Mouse (Mus musculus) large intestine, adult 2 months (tissue): ENCODE measurements around the gene Raver1. TPM values are rescaled to one million over a fixed set of nuclear protein-coding genes. Genes with fewer than 3 reads are reported as not detected.
A peak's percentile ranks its signal among the peaks of the same experiment; 100 is the strongest.

Experiments used
- DNase-seq: peaks from one replicate; pipeline ENCODE4 v3.0.0-alpha.2; 2012; ENCODE audit warnings: low read depth, low spot score
- WGBS: fragments of 180-500 bp; shearing (Covaris S2); methylation state at CpG from one replicate; pipeline ENCODE4 v1.1.7; 2018; 5-methylcytosine and 5-hydroxymethylcytosine counted together
- polyA plus RNA-seq: library from polyadenylated mRNA; depleted of rRNA; stranded (reverse); fragments of >200 nt; gene quantifications from 2 replicates; pipeline ENCODE4 v1.2.3, GENCODE M21; 2012

The Raver1 gene
- polyA plus RNA-seq, 1 experiment: 62.4 TPM

DNA sequence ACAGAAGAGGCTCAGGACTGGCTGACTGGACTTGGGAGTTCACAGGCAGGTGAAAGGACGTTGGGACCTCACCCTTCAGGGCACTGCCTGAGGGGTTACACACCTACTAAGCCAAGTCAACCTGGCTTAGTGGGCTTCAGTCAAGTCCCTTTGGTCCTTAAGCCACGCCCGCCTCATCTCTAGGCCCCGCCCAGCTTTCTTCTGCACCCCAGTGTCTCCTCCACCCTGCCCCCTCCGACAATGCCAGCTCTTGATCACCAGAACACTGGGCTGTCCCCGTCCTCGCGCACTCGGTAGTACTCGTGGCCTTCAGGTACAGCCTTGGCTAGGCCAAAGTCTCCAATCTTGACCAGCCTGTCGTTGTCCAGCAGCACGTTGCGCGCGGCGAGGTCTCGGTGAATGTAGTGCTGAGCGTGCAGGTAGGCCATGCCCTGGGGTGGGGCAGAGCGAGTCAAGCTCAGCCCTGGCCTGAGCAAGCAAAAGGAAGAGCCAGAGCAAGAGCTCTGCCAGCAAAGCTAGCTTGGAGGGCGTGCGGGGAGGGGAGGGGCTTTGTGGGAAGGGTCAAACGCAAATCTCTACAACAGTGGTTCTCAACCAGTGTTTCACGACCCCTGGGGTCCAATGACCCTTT, 15.9 kb upstream of the Raver1 start:
- no peak for DNase-seq
- 64% methylated on average over 23 of the region's 23 CpGs for WGBS

DNA sequence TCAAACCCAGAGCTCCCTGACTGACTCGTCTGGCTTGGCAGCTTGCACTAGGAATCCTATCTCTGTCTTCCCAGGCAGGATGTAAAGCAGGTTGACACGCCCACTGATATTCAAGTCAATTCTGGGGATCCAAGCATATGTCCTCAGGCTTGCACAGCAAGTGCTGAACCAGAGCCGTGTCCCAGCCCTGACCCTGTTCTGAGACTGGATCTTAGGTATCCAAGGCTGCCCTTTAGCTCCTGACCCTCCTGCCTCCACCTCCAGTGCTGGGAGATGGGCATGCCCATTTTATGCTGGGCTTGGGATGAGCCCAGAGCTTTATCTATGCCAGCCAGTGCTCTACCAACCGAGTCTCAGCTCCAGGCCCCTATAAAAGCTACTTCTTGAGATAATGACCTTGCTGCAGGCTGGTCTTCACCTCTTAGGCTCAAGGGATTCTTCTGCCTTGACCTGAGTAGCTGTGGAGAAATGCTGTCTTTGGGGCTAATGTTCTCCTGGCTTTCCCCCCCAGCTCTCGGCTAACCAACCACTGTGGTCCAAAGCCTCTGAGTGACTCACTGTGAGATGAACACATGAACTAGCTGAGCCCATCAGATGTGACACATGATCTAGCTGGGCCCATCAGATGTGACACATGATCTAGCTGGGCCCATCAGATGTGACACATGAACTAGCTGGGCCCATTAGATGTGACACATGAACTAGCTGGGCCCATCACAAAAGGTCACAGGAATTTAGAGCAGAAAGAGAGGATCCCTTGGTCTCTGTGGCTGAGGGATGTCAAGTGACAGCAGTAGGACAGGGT, 14.2 kb upstream of the Raver1 start:
- 79% methylated on average over 5 of the region's 5 CpGs for WGBS
- DNase-seq: no peak

DNA sequence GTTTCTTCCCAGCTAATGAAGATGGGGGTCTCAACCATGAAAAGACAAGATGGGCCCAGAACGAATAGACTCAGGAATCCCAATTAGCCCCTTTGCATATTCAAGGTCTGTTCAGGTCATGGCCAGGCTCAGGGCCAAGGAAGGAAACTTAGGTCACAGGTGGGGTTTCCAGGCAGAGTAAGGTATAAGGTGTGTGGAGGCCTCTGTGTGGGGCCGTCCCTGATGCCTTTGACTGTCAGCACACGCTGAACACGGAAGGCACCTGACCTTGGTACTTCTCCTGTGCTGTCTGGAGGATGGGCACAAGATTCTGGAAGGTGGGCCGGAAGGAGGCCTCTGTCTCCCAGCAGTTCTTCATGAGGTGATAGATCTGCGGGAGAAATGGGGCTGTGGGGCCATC, 13.0 kb upstream of the Raver1 start:
- WGBS: 88% methylated on average over 6 of the region's 6 CpGs
- DNase-seq: no peak

DNA sequence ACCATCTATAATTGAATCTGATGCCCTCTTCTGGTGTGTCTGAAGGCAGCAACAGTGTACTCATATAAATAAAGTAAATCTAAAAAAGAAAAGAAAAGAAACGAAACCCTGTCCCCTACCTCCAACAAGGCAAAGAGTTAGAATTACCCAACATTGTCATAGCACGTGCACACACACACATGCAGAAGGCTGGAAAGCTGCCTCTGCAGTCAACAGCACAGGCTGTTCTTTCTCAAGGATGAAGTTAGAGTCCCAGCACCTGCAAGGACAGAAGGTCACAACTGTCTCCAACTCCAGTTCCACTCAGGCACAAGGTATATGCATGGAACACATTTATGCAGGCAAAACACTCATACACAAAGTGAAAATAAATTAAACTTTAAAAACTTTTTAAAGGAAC, 10.3 kb upstream of the Raver1 start:
- DNase-seq: no peak
- 93% methylated on average over 2 of the region's 2 CpGs for WGBS

DNA sequence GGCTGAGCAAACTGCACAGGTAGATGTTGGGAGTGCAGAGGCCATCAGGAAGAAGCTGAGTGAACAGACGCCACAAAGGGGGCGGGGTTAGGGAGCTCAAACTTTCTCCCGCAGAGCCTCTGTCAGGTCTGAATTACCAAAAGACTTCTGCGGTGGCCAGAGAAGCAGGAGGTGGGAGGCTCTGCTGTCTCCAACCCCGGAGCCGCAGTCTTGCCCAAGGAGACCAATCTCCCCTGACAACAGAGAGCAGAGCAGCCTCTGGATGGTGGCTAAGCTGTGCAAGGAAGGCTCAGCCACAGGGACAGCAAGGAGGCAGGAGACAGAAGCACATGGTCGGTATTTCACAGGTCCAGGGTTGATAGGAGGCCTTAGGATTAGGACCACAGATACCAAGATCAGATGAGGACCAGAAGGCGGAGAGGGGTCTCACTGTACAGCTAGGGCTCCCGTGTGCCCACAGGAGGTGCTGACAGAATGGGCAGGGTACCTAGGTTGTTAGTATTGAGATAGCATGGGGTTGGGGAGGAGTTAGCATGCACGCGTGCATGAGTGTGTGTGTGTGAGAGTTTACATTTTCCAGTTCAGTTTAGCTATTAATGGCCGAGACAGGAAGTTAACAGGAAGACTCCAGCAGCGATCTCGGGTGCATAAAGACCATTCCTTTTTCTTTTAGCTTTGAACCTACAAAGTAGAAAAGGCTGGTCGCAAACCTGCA, 8.8 kb upstream of the Raver1 start:
- 50% methylated on average over 15 of the region's 15 CpGs for WGBS
- DNase-seq: no peak

DNA sequence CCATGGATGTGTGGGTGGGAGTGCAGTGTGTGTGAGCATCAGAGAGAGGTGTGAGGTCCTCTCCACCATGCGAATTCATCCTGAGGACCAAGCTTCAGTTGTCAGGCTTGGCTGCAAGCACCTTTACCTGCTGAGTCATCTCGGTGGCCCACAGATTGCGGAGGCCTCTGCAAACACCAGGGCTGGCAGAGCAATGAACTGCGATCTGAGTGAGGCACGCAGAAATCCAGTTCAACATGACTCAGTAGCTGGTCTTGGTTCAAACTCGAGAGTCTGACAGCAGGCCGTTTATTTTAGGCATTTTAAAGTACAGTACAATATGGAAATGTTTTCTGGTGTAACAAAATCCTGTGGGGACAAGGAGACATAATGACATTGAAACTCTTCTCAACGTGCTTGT, 6.0 kb upstream of the Raver1 start:
- 38% methylated on average over 8 of the region's 8 CpGs for WGBS
- DNase-seq: no peak

DNA sequence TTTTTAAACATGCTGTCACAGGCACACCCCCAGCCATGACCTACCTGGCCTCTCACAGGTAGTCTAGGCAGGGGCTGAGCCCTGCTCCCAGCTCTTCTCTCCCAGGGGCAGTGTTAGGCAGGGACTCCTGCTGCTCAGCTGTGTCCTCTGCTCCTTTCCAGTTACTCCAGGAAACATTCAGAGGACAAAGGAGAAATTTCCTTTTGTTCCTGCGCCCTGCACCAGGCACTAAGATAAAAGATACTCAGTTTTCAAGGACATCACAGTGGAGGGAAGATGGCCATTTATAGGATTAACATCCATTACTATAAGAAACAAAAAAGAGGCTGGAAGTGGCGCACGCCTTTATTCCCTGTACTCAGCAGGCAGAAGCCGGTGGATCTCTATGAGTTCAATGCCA, 4.2 kb upstream of the Raver1 start:
- WGBS: 96% methylated on average over 4 of the region's 4 CpGs
- DNase-seq: no peak

DNA sequence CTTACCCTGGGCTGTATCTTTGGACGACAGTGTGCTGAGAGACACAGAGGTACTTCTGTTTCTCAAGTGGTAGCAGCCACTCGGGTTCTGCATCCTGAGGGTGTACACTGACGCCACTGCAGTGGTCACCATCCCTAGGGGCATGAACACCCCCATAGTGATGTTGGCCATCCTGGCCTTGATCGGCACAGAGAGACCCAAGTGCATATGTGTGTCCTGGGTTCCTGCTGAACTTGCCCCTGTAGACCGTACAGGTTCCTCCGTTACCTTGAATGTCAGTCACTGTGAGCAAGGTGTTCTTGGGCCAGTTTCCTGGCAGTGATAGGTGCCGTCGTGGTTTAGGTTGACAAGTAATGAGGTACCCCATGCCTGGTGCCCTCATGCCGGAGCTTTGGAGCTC, 1.6 kb upstream of the Raver1 start:
- DNase-seq: no peak
- 96% methylated on average over 9 of the region's 9 CpGs for WGBS

DNA sequence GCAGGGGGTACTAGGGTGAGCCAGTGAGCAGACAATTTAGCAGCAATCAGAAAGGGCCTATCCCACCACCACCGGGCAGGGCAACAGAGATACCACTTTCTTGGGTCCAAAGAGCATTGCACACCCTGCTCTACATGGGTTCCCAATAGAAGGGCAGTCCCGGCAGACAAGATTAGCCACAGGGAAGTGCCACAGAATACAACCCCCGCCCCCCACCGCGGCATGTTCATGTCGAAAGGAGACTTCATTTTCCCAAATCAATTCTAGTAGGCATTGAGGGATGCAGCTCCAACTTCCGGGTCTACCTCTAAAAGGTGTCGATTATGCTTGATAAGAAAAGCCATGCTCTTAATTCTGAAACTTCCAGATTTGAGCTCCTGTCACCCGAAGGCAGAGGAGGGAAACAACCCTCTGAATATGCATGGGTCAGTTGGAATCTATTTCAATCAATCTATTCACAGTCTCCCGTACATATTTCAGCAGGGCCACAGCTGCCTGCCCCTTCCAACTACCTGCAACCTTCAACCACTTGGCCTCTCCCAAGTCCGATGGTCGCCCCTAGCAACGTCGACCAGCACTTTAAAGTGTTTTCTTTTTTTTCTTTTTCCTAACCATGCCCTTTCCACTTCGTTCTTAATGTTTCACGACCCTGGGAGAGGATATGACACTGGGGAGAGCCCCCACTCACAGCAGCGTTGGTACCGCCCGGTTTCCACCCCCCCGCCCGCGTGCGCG, 669 bp downstream of the Raver1 start:
- no peak for DNase-seq
- under 1% methylated on average over 24 of the region's 24 CpGs for WGBS

DNA sequence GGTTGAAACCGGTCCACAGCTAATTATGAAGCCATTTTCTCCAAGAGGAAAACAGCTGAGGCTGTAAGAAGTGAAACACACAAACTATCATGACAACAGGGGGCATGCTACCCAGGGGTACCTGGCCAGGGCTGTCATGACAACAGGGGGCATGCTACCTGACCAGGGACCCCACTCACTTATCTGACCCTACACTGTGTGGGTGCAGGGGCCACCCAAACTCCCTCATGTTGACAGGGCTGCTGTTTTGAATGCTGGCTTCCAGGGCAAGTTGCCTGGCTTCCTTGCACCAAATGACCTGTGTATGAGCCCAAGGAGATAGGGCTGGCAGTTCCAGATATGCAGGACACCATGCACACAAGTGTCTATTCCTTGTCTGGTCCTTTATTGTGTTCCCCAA, 1.3 kb downstream of the Raver1 start:
- no peak for DNase-seq
- WGBS: 79% methylated on average over 1 of the region's 1 CpGs

DNA sequence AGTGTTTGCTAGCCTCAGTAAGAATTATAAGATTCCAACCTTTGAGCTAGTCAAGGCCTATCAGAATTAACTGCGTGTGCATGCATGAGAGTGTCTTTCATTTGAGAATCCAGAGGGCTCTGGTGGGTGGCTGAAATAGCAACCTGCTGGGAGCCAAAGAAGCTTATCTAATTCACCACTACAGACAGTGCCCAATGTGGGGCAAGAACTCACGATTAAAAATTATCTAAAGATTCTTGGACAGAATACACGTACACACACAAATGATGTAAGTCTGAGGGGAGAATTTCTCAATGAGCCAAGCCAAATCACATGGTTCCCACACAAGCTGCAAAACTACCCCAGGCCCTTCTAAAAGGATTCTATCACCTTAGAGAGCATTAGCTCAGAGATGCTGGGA, 8.5 kb downstream of the Raver1 start:
- DNase-seq: no peak
- 77% methylated on average over 3 of the region's 3 CpGs for WGBS

DNA sequence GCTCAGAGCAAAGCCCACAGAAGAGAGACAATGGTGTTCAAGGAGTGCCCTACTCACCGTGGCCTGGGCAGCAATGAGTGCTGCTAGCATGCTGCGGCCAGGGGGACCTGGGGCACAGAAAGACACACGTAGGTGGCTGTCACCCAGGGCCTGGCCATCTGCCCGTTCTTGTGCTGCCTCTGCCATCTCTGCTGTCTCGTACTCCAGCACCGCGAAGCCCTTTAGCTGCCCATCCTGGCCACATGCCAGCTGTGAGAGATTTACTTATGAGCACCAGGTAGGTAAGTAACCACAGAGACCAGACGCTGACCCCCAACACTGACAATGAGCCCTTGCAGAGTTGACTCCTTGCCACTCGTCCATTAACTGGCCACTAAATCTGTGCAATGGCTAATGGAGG, 10.7 kb downstream of the Raver1 start:
- no peak for DNase-seq
- 84% methylated on average over 9 of the region's 9 CpGs for WGBS

DNA sequence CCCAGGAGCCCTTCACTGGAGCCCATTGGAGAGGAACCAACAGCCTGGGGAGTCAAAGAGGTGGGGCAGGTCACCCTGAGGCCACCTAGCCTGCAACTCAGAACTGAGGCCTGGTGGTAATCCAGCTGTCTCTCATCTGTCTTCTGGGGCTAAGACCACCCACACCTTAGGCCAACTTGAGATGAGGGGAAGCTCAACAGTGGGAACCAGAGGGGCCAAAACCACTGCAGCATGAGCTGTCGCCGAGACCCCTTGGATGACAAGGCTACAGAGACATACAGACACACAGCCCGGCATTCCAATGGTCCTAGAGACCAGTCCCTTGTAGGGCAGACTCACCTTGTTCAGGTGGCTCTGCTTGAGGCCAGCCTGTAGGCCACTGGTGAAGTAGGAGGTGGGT, 16.2 kb downstream of the Raver1 start:
- 89% methylated on average over 3 of the region's 3 CpGs for WGBS
- DNase-seq: no peak

DNA sequence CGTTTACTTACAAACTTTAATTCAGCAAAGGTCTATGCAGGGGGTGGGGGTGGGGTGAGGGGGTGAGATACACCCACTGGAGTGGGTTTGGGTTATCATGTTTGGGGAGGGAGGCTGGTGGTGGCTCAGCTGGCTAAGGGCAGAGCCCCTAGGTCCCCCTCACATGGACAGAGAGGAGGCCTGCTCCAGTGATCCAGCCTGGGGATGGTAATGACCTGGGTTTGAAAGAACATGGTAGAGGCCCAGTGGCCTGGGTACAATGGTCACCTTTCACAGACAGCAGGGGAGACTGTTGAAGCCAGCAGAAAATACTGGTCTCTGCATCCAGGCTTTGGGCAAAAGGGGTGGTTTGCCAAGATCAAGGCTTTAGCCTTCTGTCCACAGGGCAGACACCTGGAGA, 17.6 kb downstream of the Raver1 start:
- WGBS: 57% methylated on average over 1 of the region's 1 CpGs
- DNase-seq: no peak

DNA sequence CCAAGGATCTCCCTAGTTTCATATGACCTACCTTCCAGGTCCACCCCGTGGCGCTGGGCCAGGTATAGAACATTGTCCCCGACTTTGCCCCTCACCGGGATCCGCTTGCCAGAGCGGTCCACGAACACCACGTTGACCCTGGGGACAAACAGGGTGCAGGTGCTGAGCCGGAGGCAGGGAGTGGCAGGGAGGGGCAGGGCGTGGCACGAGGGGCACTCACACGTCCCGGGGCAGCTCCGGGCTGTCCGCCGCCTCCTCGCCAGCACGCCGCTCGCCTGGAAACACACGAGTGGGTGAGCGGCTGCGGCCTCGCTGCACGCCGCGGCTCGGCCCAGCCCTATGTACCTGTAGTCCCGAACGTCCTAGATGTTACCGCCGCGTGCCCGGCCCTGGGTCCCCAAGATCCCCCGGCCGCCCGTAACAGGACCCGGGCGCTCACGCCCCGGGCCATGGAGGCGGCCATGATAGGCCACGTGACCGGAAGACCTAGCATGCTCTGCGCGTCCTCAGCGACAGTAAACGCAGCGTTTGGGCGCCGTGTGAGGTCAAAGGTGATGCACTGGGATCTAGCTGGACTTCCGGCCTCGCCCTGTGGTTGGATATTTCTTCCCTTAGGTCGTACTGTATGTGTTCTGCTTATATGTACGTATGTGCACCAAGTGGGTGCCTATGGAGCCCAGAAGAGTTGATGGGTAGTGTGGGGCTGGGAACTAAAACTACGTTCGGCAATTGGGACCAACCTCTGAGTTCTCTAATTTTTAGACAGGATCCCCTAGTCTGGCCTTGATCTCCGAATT, 18.6 kb downstream of the Raver1 start, which contains the start of the genes Gm49373 and Fdx1l:
Gm49373 (minus strand) TSS at position 53 of the 797 bp plus-strand sequence.
Fdx1l (minus strand) TSS at position 571 of the 797 bp plus-strand sequence.
- WGBS: 1% methylated on average over 58 of the region's 58 CpGs
- peak; percentile 83 for DNase-seq

DNA sequence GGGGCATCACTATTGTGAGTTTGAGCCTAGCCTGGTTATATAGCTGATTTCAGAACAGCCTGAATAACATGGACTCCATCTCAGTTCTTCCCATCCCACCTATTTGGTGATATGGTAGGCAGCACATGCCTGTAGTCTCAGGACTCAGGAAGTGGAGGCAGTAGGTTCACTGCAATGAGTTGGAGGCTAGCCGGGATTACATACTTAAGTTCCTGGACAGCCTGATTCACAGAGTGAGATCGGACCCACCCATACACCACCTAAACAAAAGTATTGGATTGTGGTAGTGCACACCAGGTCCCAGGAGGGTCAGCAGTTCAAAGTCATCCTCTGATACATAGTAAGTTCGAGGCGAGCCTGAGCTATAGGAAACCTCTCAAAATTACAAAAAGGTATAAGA, 19.2 kb downstream of the Raver1 start:
- no peak for DNase-seq
- WGBS: 3% methylated on average over 4 of the region's 4 CpGs

DNA sequence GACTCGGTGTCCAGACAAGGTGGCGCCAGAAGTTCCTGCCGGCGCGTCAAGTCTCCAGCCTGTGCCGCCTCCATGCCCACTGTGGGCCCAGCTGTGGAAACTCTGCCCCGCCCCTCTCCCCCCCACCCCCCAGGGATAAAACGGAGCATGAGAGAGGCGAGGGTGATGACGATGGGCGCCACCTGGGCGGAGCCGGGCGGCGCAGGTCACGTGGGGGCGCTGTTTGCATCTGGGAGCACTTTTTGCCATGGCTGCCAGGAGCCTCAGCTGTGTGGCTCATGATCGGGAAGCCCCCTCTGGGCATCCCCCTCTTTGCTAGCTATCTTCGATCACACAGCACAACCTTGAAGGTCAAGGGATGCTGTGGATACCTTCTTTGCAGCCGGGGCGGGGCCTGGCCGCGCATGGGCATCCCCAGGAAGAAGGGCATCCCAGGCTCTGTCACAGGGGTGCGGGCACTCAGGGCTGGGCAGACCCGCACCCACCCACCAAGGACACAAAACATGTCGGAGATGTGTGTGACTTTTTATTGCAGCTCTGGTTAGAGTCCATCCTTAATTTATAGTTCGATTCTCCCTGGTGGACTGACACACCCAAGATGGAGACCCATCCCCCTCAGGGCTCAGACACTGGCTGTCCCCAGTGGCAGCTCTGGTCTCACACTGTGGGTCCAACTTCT, 24.7 kb downstream of the Raver1 start, which contains the start of gene Zglp1:
Zglp1 (minus strand) TSS at position 88 of the 679 bp plus-strand sequence.
- WGBS: 87% methylated on average over 27 of the region's 27 CpGs
- DNase-seq: no peak

DNA sequence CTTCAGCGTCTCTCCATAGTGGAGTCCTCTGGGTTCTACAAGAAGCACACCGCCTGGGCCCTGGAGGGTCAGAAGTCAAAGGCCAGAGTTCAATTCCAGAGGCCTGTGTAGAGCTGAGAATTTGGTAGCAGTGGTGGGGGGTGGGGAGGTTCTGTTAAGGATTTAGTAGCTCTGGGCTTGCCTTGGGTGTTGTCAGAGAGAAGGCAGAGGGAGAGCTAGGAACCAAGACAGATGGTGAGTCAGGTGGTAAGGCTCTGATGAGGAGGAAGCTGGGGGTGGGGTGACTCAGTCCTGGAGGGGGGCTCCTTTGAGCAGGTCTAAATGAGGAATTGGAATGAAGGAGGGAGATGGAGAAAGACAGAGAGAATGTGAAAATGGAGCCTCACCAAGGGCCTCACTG, 28.9 kb downstream of the Raver1 start:
- no peak for DNase-seq
- WGBS: 93% methylated on average over 2 of the region's 2 CpGs

DNA sequence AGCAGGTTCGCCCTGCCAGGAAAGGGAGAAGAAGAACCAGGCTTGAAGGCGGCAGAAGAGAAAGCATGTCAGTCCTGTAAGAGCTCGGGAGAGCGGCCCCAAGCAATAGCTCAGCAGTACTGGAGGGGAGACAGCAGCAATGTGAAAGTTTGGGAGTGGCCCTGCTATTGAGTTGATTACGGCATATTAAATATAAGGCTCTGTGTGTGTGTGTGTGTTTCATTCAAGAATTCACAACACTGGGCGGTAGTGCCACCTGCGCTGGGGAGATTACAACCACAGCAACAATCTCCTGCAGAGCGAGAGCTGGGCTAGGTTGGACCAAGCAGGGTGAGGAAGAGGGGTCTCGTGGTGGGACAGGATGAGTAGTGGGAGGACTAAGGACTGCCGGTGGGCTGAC, 40.2 kb downstream of the Raver1 start:
- 58% methylated on average over 10 of the region's 10 CpGs for WGBS
- no peak for DNase-seq
